27 mouse cellular contexts compared by ENCODE assay signal in genomic region chr11:111280769-111281168, GRCm38 (mm10).
DNase-seq lines count a peak whose midpoint lies in the region; ATAC-seq and TF ChIP-seq lines count a peak whose summit lies in the region.
"Had no signal": no experiment of that assay in that cellular context is flagged by ENCODE, and none has a peak within 500 bp of the region (broad histone marks: within the 10 kb centered on the region; RNA-seq: fewer than 3 reads in every experiment).

No protein-coding gene starts in this region.

- no peak for DNase-seq in CH12.LX (ENCODE audit: extremely low read depth)
- DNase-seq in ES-E14 (ENCODE audit: low read depth, low spot score), result no peak
- DNase-seq in forelimb bud, embryonic 11.5 days (ENCODE audit: low read depth, low spot score), result peak; percentile 16
- no peak for DNase-seq in spleen, postnatal 14 days (ENCODE audit: low spot score in 2 of 2)
- DNase-seq: adrenal gland, adult 2 months; adrenal gland, postnatal 14 days; cerebellum, adult 11 months; cerebellum, adult 2 months; cerebellum, adult 9-11 months; cerebellum, postnatal 25 days; forebrain, postnatal 0 days; gastrocnemius, postnatal 25 days; heart, adult 2 months; heart, postnatal 14 days; heart, postnatal 4 days had no signal

- no peak overlapping the region for H3K4me3 ChIP-seq in CH12.LX (replicated peaks in 1 of 3; ENCODE audit: low read depth in 2 of 3, low read length in 2 of 3, poor library complexity in 1 of 3)
- no peak overlapping the region for H3K4me3 ChIP-seq in ES-E14 (ENCODE audit: insufficient read depth in 1 of 2, low read depth in 1 of 2, low read length in 2 of 2, poor library complexity in 1 of 2, severe bottlenecking in 1 of 2)
- H3K4me3 ChIP-seq: embryonic facial prominence, embryonic 12.5 days; embryonic facial prominence, embryonic 15.5 days; heart, adult 2 months; heart, embryonic 10.5 days; heart, embryonic 13.5 days had no signal

- peak; percentile 65 for ATAC-seq in megakaryocyte progenitor cell, adult 5-6 weeks (replicated peaks; ENCODE audit: poor library complexity)
- no peak for ATAC-seq in megakaryocyte-erythroid progenitor cell, adult 5-6 weeks (replicated peaks; ENCODE audit: low FRiP score, low TSS enrichment, poor library complexity, severe bottlenecking)
- ATAC-seq: CD4-positive, CD25-positive, alpha-beta regulatory T cell, adult 4 months; forebrain, embryonic 14.5 days; forebrain, postnatal 0 days; hindbrain, postnatal 0 days; inflammation-experienced regulatory T-cells, adult 6 months had no signal

- no peaks in the 10 kb centered on the region for H3K9me3 ChIP-seq in CH12.LX (replicated peaks; ENCODE audit: low read length)
- H3K9me3 ChIP-seq in ES-E14 (ENCODE audit: control insufficient read depth, insufficient read depth, low read depth, low read length), result no peaks in the 10 kb centered on the region
- H3K9me3 ChIP-seq: embryonic facial prominence, embryonic 12.5 days; embryonic facial prominence, embryonic 15.5 days; heart, embryonic 10.5 days; heart, embryonic 13.5 days had no signal

- TF ChIP-seq RAD21 in CH12.LX (IDR thresholded peaks at IDR 0.05; ENCODE audit: low read depth, low read length), result no peak

- H3K27me3 ChIP-seq in CH12.LX (replicated peaks), result no peaks in the 10 kb centered on the region
- H3K27me3 ChIP-seq: embryonic facial prominence, embryonic 12.5 days; embryonic facial prominence, embryonic 15.5 days; heart, embryonic 13.5 days had no signal

- H3K79me2 ChIP-seq in CH12.LX (replicated peaks; ENCODE audit: control insufficient read depth, extremely low read depth, insufficient read depth, poor library complexity, severe bottlenecking), result no peaks in the 10 kb centered on the region

- dilution Hi-C loops in CH12.LX (cut with MboI; ENCODE audit: extremely low pct_ligation_motif_present, extremely low pct_unique_long_range_greater_than_20kb, low sequenced_read_pairs), result no loop called here

- no peaks in the 10 kb centered on the region for H3K36me3 ChIP-seq in CH12.LX (replicated peaks in 1 of 2; ENCODE audit: control insufficient read depth in 1 of 2, insufficient read depth in 1 of 2, low read length in 1 of 2)
- no peaks in the 10 kb centered on the region for H3K36me3 ChIP-seq in ES-E14 (ENCODE audit: control insufficient read depth, insufficient read depth, low read length, poor library complexity, severe bottlenecking)
- H3K36me3 ChIP-seq: embryonic facial prominence, embryonic 12.5 days; embryonic facial prominence, embryonic 15.5 days; G1E; heart, embryonic 10.5 days; heart, embryonic 13.5 days had no signal

- in situ Hi-C loops in CH12.LX (cut with MboI; ENCODE audit: low pct_ligation_motif_present, low pct_unique_long_range_greater_than_20kb, low sequenced_read_pairs) (no loop called here), ES-E14 (cut with MboI; ENCODE audit: low sequenced_read_pairs in 2 of 2, unreplicated experiment in 2 of 2) (no loop called here)

- TF ChIP-seq CTCF in CH12.LX (conservative IDR thresholded peaks at IDR 0.05 in 1 of 2, IDR thresholded peaks at IDR 0.05 in 1 of 2; ENCODE audit: low read depth in 2 of 2, low read length in 2 of 2), result no peak

- H3K4me1 ChIP-seq in CH12.LX (ENCODE audit: control insufficient read depth in 1 of 2, insufficient read depth in 2 of 2), result peaks cover 0 to 6% of the 10 kb centered on the region in 2 experiments; a peak in 1 of 4 replicates
- H3K4me1 ChIP-seq in ES-E14 (ENCODE audit: control insufficient read depth in 2 of 2, insufficient read depth in 2 of 2, low read length in 2 of 2, poor library complexity in 1 of 2), result no peaks in the 10 kb centered on the region
- H3K4me1 ChIP-seq: embryonic facial prominence, embryonic 12.5 days; embryonic facial prominence, embryonic 15.5 days; heart, embryonic 13.5 days had no signal

- no peak for TF ChIP-seq POLR2A in CH12.LX (IDR thresholded peaks at IDR 0.05; ENCODE audit: low read depth, low read length)

- H3K4me2 ChIP-seq in CH12.LX (ENCODE audit: insufficient read depth, low read depth, poor library complexity, severe bottlenecking), result no peak overlapping the region
- H3K4me2 ChIP-seq: embryonic facial prominence, embryonic 12.5 days; embryonic facial prominence, embryonic 15.5 days; heart, embryonic 13.5 days; hindbrain, embryonic 14.5 days had no signal

- H3K27ac ChIP-seq in CH12.LX (ENCODE audit: insufficient read depth, low read depth) (no peak overlapping the region), ES-E14 (ENCODE audit: insufficient read depth, low read depth, low read length, poor library complexity, severe bottlenecking) (no peak overlapping the region)
- H3K27ac ChIP-seq: embryonic facial prominence, embryonic 12.5 days; embryonic facial prominence, embryonic 15.5 days; heart, adult 2 months; heart, embryonic 10.5 days; heart, embryonic 13.5 days; hindbrain, embryonic 14.5 days; hindbrain, postnatal 0 days had no signal

- H3K9ac ChIP-seq in CH12.LX (ENCODE audit: insufficient read depth, low read depth) (no peak overlapping the region), ES-E14 (ENCODE audit: insufficient read depth, low read depth, low read length, poor library complexity, severe bottlenecking) (no peak overlapping the region)
- H3K9ac ChIP-seq: embryonic facial prominence, embryonic 12.5 days; embryonic facial prominence, embryonic 15.5 days; forebrain, postnatal 0 days; heart, embryonic 13.5 days; hindbrain, embryonic 14.5 days had no signal

- TF ChIP-seq EP300 in CH12.LX (IDR thresholded peaks at IDR 0.05; ENCODE audit: low read length), result no peak

TF ChIP-seq in CH12.LX, 34 proteins besides CTCF, POLR2A, EP300 and RAD21:
- TF ChIP-seq MAFK (IDR thresholded peaks at IDR 0.05; ENCODE audit: insufficient replicate concordance, low read length), result 0 out of 2 replicates have a peak, but pooled peaks have one; percentile 35
- TF ChIP-seq ETS1 (conservative IDR thresholded peaks at IDR 0.05; ENCODE audit: low read depth, low read length), result no peak

TF ChIP-seq in ES-E14, 5 proteins besides CTCF, POLR2A, EP300 and RAD21:
- TF ChIP-seq ZC3H11A (IDR thresholded peaks at IDR 0.05; ENCODE audit: borderline replicate concordance, low read depth, low read length), result no peak
- TF ChIP-seq CHD2 (IDR thresholded peaks at IDR 0.05; ENCODE audit: low read depth, low read length), result no peak
- TF ChIP-seq MAFK (IDR thresholded peaks at IDR 0.05; ENCODE audit: insufficient read depth, low read depth, low read length), result peak; percentile 49; the same call in 1 of the 2 replicates
